ENCODE assay signal across 9 mouse cellular contexts in the genomic region with DNA sequence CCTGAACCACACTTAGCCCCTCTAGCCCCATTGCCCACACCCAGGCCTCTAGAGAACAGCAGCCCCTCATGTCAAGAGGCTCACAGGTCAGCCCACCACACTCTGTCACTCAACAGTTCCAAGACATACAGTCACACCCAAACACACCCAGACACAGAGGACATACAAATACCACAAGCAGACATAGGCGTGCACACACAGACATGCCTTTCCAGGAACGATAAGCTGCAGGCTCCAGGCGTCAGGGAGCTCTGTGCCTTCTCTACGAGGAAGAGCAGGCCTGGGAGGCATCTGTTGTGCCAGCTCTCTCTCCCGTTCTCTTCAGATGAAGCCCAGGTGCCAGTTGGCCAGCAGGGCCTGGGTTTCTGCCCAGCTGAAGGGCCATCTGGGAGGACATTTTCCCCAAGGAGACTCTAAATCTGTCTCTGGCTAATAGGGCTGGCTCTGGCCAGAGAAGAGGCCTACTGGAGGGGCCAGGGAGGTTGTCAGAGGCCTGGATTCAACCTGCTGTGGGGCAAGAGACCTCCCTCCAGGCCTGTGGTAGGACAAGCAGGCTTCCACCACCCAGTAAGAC. TPM values are rescaled to one million over a fixed set of nuclear protein-coding genes. Genes with fewer than 3 reads are reported as not detected.
A peak's percentile ranks its signal among the peaks of the same experiment; 100 is the strongest.
DNase-seq lines count a peak whose midpoint lies in the region; ATAC-seq lines count a peak whose summit lies in the region.
"Had no signal": no experiment of that assay in that cellular context is flagged by ENCODE, and none has a peak within 500 bp of the region (broad histone marks: within the 10 kb centered on the region; RNA-seq: fewer than 3 reads in every experiment).

No protein-coding gene starts in this region.

- peak; percentile 95; the same call in 1 of the 2 replicates for ATAC-seq in cerebellum, adult (ENCODE audit: insufficient number of reproducible peaks, low FRiP score, low TSS enrichment)
- ATAC-seq in midbrain, embryonic 15.5 days (replicated peaks), result no peak
- ATAC-seq in hindbrain, embryonic 11.5 days (ENCODE audit: low FRiP score), result no peak

- peak; percentile 50 for DNase-seq in adrenal gland, postnatal 25 days
- peak; percentile 76 to 84 for DNase-seq in heart, adult 18-20 months
- DNase-seq in liver, result peak; percentile 73
- DNase-seq in hindbrain, embryonic 11.5 days (ENCODE audit: low spot score), result no peak
- no peak for DNase-seq in right cerebral cortex, postnatal 36 days (ENCODE audit: low spot score in 2 of 2)

- H3K9me3 ChIP-seq in midbrain, embryonic 15.5 days, result no peaks in the 10 kb centered on the region
- H3K9me3 ChIP-seq in hindbrain, embryonic 11.5 days (ENCODE audit: control insufficient read depth, low read length), result no peaks in the 10 kb centered on the region

- no peaks in the 10 kb centered on the region for H3K27me3 ChIP-seq in midbrain, embryonic 15.5 days (replicated peaks)
- H3K27me3 ChIP-seq in hindbrain, embryonic 11.5 days (ENCODE audit: control insufficient read depth, insufficient read depth, low read length), result no peaks in the 10 kb centered on the region

- no peak overlapping the region for H3K4me3 ChIP-seq in midbrain, embryonic 15.5 days
- H3K4me3 ChIP-seq in hindbrain, embryonic 11.5 days (ENCODE audit: low read depth, low read length), result no peak overlapping the region

- no peak overlapping the region for H3K4me2 ChIP-seq in midbrain, embryonic 15.5 days
- no peak overlapping the region for H3K4me2 ChIP-seq in hindbrain, embryonic 11.5 days (replicated peaks; ENCODE audit: low read depth, low read length)

- no peak overlapping the region for H3K9ac ChIP-seq in midbrain, embryonic 15.5 days
- no peak overlapping the region for H3K9ac ChIP-seq in hindbrain, embryonic 11.5 days (ENCODE audit: low read depth, low read length)

- H3K4me1 ChIP-seq in midbrain, embryonic 15.5 days, result no peaks in the 10 kb centered on the region
- H3K4me1 ChIP-seq in hindbrain, embryonic 11.5 days (replicated peaks; ENCODE audit: control insufficient read depth, insufficient read depth, low read length), result no peaks in the 10 kb centered on the region

- no peak overlapping the region for H3K27ac ChIP-seq in midbrain, embryonic 15.5 days
- H3K27ac ChIP-seq in hindbrain, embryonic 11.5 days (ENCODE audit: low read depth, low read length), result no peak overlapping the region

- WGBS in midbrain, embryonic 15.5 days, result 73% methylated on average over 5 of the region's 5 CpGs
- 83% methylated on average over 5 of the region's 5 CpGs for WGBS in hindbrain, embryonic 11.5 days

- no peaks in the 10 kb centered on the region for H3K36me3 ChIP-seq in midbrain, embryonic 15.5 days (replicated peaks)
- no peaks in the 10 kb centered on the region for H3K36me3 ChIP-seq in hindbrain, embryonic 11.5 days (ENCODE audit: control insufficient read depth, insufficient read depth, low read length)

RNA-seq across cellular contexts. Expression of a gene that starts 9.4 kb away (rescaled TPM):
- 1.0 and 3.5 TPM in 2 replicates for total RNA-seq in adrenal gland, postnatal 25 days (2021)
- total RNA-seq in heart, adult 18-20 months (2021), result under 1 TPM; 0.93 to 0.94 TPM
- 0.17 and 0.19 TPM in 2 replicates for polyA plus RNA-seq in midbrain, embryonic 15.5 days (2015; fragmentation: Nextera tagmentation; extraction: Ambion mirVana)
- 0.31 and 0.56 TPM in 2 replicates for polyA plus RNA-seq in hindbrain, embryonic 11.5 days (2014; fragmentation: Nextera tagmentation; extraction: Ambion mirVana)
- total RNA-seq: left cerebral cortex, postnatal 25 days had no signal

RNA-seq across cellular contexts. Expression of a gene that starts 28.5 kb away (rescaled TPM):
- total RNA-seq in adrenal gland, postnatal 25 days (2021), result 67.5 and 75.4 TPM in 2 replicates
- 10 to 100 TPM; 39.1 to 44.1 TPM for total RNA-seq in heart, adult 18-20 months (2021)
- 249 and 264 TPM in 2 replicates for polyA plus RNA-seq in midbrain, embryonic 15.5 days (2015; fragmentation: Nextera tagmentation; extraction: Ambion mirVana)
- polyA plus RNA-seq in hindbrain, embryonic 11.5 days (2014; fragmentation: Nextera tagmentation; extraction: Ambion mirVana), result 245 and 256 TPM in 2 replicates

RNA-seq across cellular contexts. Expression of a gene that starts 29.4 kb away (rescaled TPM):
- 102 and 151 TPM in 2 replicates for total RNA-seq in adrenal gland, postnatal 25 days (2021)
- 10 to 100 TPM; 15.4 to 15.9 TPM for total RNA-seq in heart, adult 18-20 months (2021)
- polyA plus RNA-seq in midbrain, embryonic 15.5 days (2015; fragmentation: Nextera tagmentation; extraction: Ambion mirVana), result 28.6 and 29.2 TPM in 2 replicates
- 35.2 and 35.4 TPM in 2 replicates for polyA plus RNA-seq in hindbrain, embryonic 11.5 days (2014; fragmentation: Nextera tagmentation; extraction: Ambion mirVana)

RNA-seq across cellular contexts. Expression of a gene that starts 29.9 kb away (rescaled TPM):
- 1.4 TPM in 1 of 2 replicates, not detected in the other for total RNA-seq in adrenal gland, postnatal 25 days (2021)
- total RNA-seq in heart, adult 18-20 months (2021), result under 1 TPM in 1 of 2 experiments, not detected in 1; 0.35 TPM
- not detected in 2 replicates for polyA plus RNA-seq in midbrain, embryonic 15.5 days (2015; fragmentation: Nextera tagmentation; extraction: Ambion mirVana)
- polyA plus RNA-seq in hindbrain, embryonic 11.5 days (2014; fragmentation: Nextera tagmentation; extraction: Ambion mirVana), result not detected in 2 replicates
- total RNA-seq: left cerebral cortex, postnatal 25 days had no signal
- polyA plus RNA-seq: heart, embryonic 14.5 days had no signal

RNA-seq across cellular contexts. Expression of a gene that starts 36.6 kb away (rescaled TPM):
- total RNA-seq in adrenal gland, postnatal 25 days (2021), result 96.3 and 104 TPM in 2 replicates
- total RNA-seq in heart, adult 18-20 months (2021), result 100 to 1,000 TPM; 245 to 267 TPM
- polyA plus RNA-seq in midbrain, embryonic 15.5 days (2015; fragmentation: Nextera tagmentation; extraction: Ambion mirVana), result 112 and 115 TPM in 2 replicates
- polyA plus RNA-seq in hindbrain, embryonic 11.5 days (2014; fragmentation: Nextera tagmentation; extraction: Ambion mirVana), result 139 and 141 TPM in 2 replicates

Comparison
In these comparisons a context has a peak if more than half of its experiments do, and no peak if none do; other contexts are left out.
1. DNase-seq: peak in adrenal gland, postnatal 25 days (single experiment), heart, adult 18-20 months (2 of 2) and liver (single experiment); none in hindbrain, embryonic 11.5 days (single experiment) and right cerebral cortex, postnatal 36 days (0 of 2).